Mouse (Mus musculus): ENCODE measurements around the gene Cdc25b.

GRCm38 (mm10) chr2:131176491-131176890 is 10.3 kb upstream of the Cdc25b start:
- TF ChIP-seq CTCF (IDR thresholded peaks at IDR 0.05) (no peak), POLR2A (IDR thresholded peaks at IDR 0.05; ENCODE audit: insufficient read depth, low read depth, low read length) (no peak)

All from heart, adult 2 months (tissue).